Mouse (Mus musculus) heart, embryonic 12.5 days (tissue): ENCODE data around the gene Akap13. TPM values are rescaled to one million over a fixed set of nuclear protein-coding genes. Genes with fewer than 3 reads are reported as not detected.
"Not testable (repeated sequence)": the region's sequence is repeated elsewhere in the genome, so short reads cannot be mapped to it uniquely, and the experiment has no call there.

Experiments used
- ATAC-seq: fragments of 200-750 bp; cut with Nextera tagmentation; 2 replicates; pipeline ENCODE4 v1.8.0; 2017; ENCODE audit warnings: moderate TSS enrichment, moderate library complexity; ENCODE audit not compliant: insufficient number of reproducible peaks, low FRiP score
- H3K27ac ChIP-seq: fragments of 300-500 bp; sonication (generic); 2 replicates; pipeline ENCODE4 v1.5.1; 2016; ENCODE audit warnings: mild to moderate bottlenecking, moderate library complexity; ENCODE audit not compliant: poor library complexity, severe bottlenecking
- H3K27me3 ChIP-seq: fragments of 300-500 bp; sonication (generic); replicated peaks from 2 replicates; pipeline ENCODE4 v1.6.1; 2016; ENCODE audit warnings: mild to moderate bottlenecking, moderate library complexity
- H3K36me3 ChIP-seq: fragments of 300-500 bp; sonication (generic); 2 replicates; pipeline ENCODE4 v1.6.1; 2016; ENCODE audit warnings: mild to moderate bottlenecking, moderate library complexity
- H3K4me1 ChIP-seq: fragments of 300-500 bp; sonication (generic); replicated peaks from 2 replicates; pipeline ENCODE4 v1.6.1; 2016; ENCODE audit warnings: mild to moderate bottlenecking
- H3K4me2 ChIP-seq: fragments of 300-500 bp; sonication (generic); 2 replicates; pipeline ENCODE4 v1.6.1; 2016; ENCODE audit warnings: mild to moderate bottlenecking, moderate library complexity
- H3K4me3 ChIP-seq: fragments of 300-500 bp; sonication (generic); 2 replicates; pipeline ENCODE4 v1.5.1; 2016; ENCODE audit warnings: mild to moderate bottlenecking
- H3K9ac ChIP-seq: fragments of 300-500 bp; sonication (generic); 2 replicates; pipeline ENCODE4 v1.6.1; 2016; ENCODE audit warnings: mild to moderate bottlenecking, moderate library complexity
- H3K9me3 ChIP-seq: fragments of 300-500 bp; sonication (generic); replicated peaks from 2 replicates; pipeline ENCODE4 v1.6.1; 2016; ENCODE audit warnings: mild to moderate bottlenecking, moderate library complexity
- WGBS: fragments of 180-500 bp; shearing (Covaris S2); methylation state at CpG from one replicate; pipeline ENCODE4 v1.1.7; 2016; 5-methylcytosine and 5-hydroxymethylcytosine counted together
- polyA plus RNA-seq: library from polyadenylated mRNA; unstranded; fragments of >200 nt; fragmentation: Nextera tagmentation; extraction: Ambion mirVana; gene quantifications from 2 replicates; pipeline ENCODE4 v1.2.1, GENCODE M21; 2016

Gene Akap13
- polyA plus RNA-seq, 1 experiment from 2014 or later, result 66.9 TPM

GRCm38 (mm10) chr7:75617246-75617645 is 161.9 kb downstream of the Akap13 start:
- H3K36me3 ChIP-seq, result peaks cover 27% of the 10 kb centered on the region

GRCm38 (mm10) chr7:75618699-75619098 is 163.4 kb downstream of the Akap13 start:
- Histone ChIP-seq H3K4me1 (peaks cover 10% of the 10 kb centered on the region), H3K36me3 (peaks cover 30% of the 10 kb centered on the region), H3K27ac (no peak overlapping the region), H3K4me3 (no peak overlapping the region), H3K9ac (no peak overlapping the region), H3K4me2 (no peak overlapping the region), H3K9me3 (no peaks in the 10 kb centered on the region), H3K27me3 (no peaks in the 10 kb centered on the region)
- no peak for ATAC-seq
- 94% methylated on average over 3 of the region's 3 CpGs for WGBS

More at GRCm38 (mm10) chr7:75617246-75617645, 161.9 kb downstream of the Akap13 start:
- H3K4me1 ChIP-seq, result peaks cover 17% of the 10 kb centered on the region
- H3K4me3 ChIP-seq, H3K4me2 ChIP-seq, H3K27me3 ChIP-seq, H3K9me3 ChIP-seq, ATAC-seq, H3K9ac ChIP-seq, H3K27ac ChIP-seq: not testable (repeated sequence)
- WGBS, result 91% methylated on average over 4 of the region's 4 CpGs

- Histone ChIP-seq H3K27ac (no peak overlapping the region), H3K4me3 (no peak overlapping the region), H3K36me3 (peaks cover 28% of the 10 kb centered on the region), H3K4me2 (no peak overlapping the region), H3K4me1 (peaks cover 5% of the 10 kb centered on the region), H3K9me3 (no peaks in the 10 kb centered on the region), H3K27me3 (no peaks in the 10 kb centered on the region), H3K9ac (no peak overlapping the region)
- ATAC-seq, result no peak
- 84% methylated on average over 6 of the region's 6 CpGs for WGBS
Observed at GRCm38 (mm10) chr7:75619875-75620274, 164.5 kb downstream of the Akap13 start.

- no peak overlapping the region for H3K4me2 ChIP-seq
- 90% methylated on average over 3 of the region's 3 CpGs for WGBS
- H3K27me3 ChIP-seq, result no peaks in the 10 kb centered on the region
- no peak overlapping the region for H3K9ac ChIP-seq
- peaks cover 23% of the 10 kb centered on the region for H3K36me3 ChIP-seq
- no peak overlapping the region for H3K27ac ChIP-seq
- no peaks in the 10 kb centered on the region for H3K9me3 ChIP-seq
- no peak overlapping the region for H3K4me3 ChIP-seq
- ATAC-seq, result no peak
- H3K4me1 ChIP-seq, result peaks cover 4% of the 10 kb centered on the region; the same call in 1 of the 2 replicates
Observed at GRCm38 (mm10) chr7:75620395-75620960, 165.1 kb downstream of the Akap13 start.

GRCm38 (mm10) chr7:75620976-75621375 is 165.6 kb downstream of the Akap13 start:
- WGBS, result 70% methylated on average over 4 of the region's 4 CpGs
- H3K4me1 ChIP-seq, result peaks cover 4% of the 10 kb centered on the region; the same call in 1 of the 2 replicates
- no peak overlapping the region for H3K4me2 ChIP-seq
- no peak overlapping the region for H3K9ac ChIP-seq
- H3K4me3 ChIP-seq, result no peak overlapping the region
- no peak for ATAC-seq
- H3K27me3 ChIP-seq, result no peaks in the 10 kb centered on the region
- H3K27ac ChIP-seq, result no peak overlapping the region
- peaks cover 18% of the 10 kb centered on the region for H3K36me3 ChIP-seq
- no peaks in the 10 kb centered on the region for H3K9me3 ChIP-seq

GRCm38 (mm10) chr7:75627831-75628230 is 172.5 kb downstream of the Akap13 start:
- Histone ChIP-seq H3K4me3 (no peak overlapping the region), H3K4me1 (peaks cover 16% of the 10 kb centered on the region), H3K36me3 (peaks cover 5% of the 10 kb centered on the region), H3K27me3 (no peaks in the 10 kb centered on the region), H3K9ac (no peak overlapping the region), H3K9me3 (no peaks in the 10 kb centered on the region), H3K4me2 (no peak overlapping the region), H3K27ac (no peak overlapping the region)
- WGBS, result 67% methylated on average over 2 of the region's 2 CpGs
- ATAC-seq, result no peak

GRCm38 (mm10) chr7:75629669-75630068 is 174.3 kb downstream of the Akap13 start:
- no peak for ATAC-seq
- H3K4me1 ChIP-seq, result peaks cover 22% of the 10 kb centered on the region
- H3K9ac ChIP-seq, result no peak overlapping the region
- 88% methylated on average over 4 of the region's 4 CpGs for WGBS
- no peak overlapping the region for H3K4me3 ChIP-seq
- H3K4me2 ChIP-seq, result no peak overlapping the region
- no peaks in the 10 kb centered on the region for H3K27me3 ChIP-seq
- H3K9me3 ChIP-seq, result no peaks in the 10 kb centered on the region
- no peak overlapping the region for H3K27ac ChIP-seq
- H3K36me3 ChIP-seq, result peaks cover 2% of the 10 kb centered on the region

- Histone ChIP-seq H3K27me3 (no peaks in the 10 kb centered on the region), H3K36me3 (no peaks in the 10 kb centered on the region), H3K27ac (no peak overlapping the region), H3K4me3 (no peak overlapping the region), H3K4me1 (peaks cover 18% of the 10 kb centered on the region), H3K4me2 (no peak overlapping the region), H3K9me3 (no peaks in the 10 kb centered on the region), H3K9ac (no peak overlapping the region)
- ATAC-seq, result no peak
- WGBS, result 46% methylated on average over 3 of the region's 3 CpGs
Observed at GRCm38 (mm10) chr7:75632941-75633340, 177.6 kb downstream of the Akap13 start.

- Histone ChIP-seq H3K36me3 (no peaks in the 10 kb centered on the region), H3K9me3 (no peaks in the 10 kb centered on the region), H3K4me2 (no peak overlapping the region), H3K27me3 (no peaks in the 10 kb centered on the region), H3K9ac (no peak overlapping the region), H3K4me3 (no peak overlapping the region), H3K27ac (no peak overlapping the region), H3K4me1 (peaks cover 20% of the 10 kb centered on the region)
- ATAC-seq, result no peak
Observed at GRCm38 (mm10) chr7:75633393-75633792, 178.1 kb downstream of the Akap13 start.

GRCm38 (mm10) chr7:75633807-75634526 is 178.6 kb downstream of the Akap13 start:
- ATAC-seq, result no peak
- no peak overlapping the region for H3K27ac ChIP-seq
- H3K4me1 ChIP-seq, result peaks cover 22% of the 10 kb centered on the region
- 81% methylated on average over 7 of the region's 7 CpGs for WGBS
- H3K9me3 ChIP-seq, result no peaks in the 10 kb centered on the region
- H3K9ac ChIP-seq, result no peak overlapping the region
- H3K4me3 ChIP-seq, result no peak overlapping the region
- no peaks in the 10 kb centered on the region for H3K27me3 ChIP-seq
- no peaks in the 10 kb centered on the region for H3K36me3 ChIP-seq
- no peak overlapping the region for H3K4me2 ChIP-seq

- H3K27me3 ChIP-seq, result no peaks in the 10 kb centered on the region
- H3K4me1 ChIP-seq, result peaks cover 39% of the 10 kb centered on the region
- no peak overlapping the region for H3K9ac ChIP-seq
- H3K36me3 ChIP-seq, result no peaks in the 10 kb centered on the region
- H3K9me3 ChIP-seq, result no peaks in the 10 kb centered on the region
- no peak overlapping the region; the same call in 1 of the 2 replicates for H3K27ac ChIP-seq
- H3K4me2 ChIP-seq, result no peak overlapping the region
- WGBS, result 46% methylated on average over 3 of the region's 3 CpGs
- no peak overlapping the region for H3K4me3 ChIP-seq
- no peak for ATAC-seq
Observed at GRCm38 (mm10) chr7:75638769-75639168, 183.4 kb downstream of the Akap13 start.
